Mouse (Mus musculus): Measurements from ENCODE around the gene Slc38a3. TPM values are rescaled to one million over a fixed set of nuclear protein-coding genes. Genes with fewer than 3 reads are reported as not detected.

The Slc38a3 gene
- polyA plus RNA-seq, 1 experiment from 2014 or later = 2.5 TPM

DNA sequence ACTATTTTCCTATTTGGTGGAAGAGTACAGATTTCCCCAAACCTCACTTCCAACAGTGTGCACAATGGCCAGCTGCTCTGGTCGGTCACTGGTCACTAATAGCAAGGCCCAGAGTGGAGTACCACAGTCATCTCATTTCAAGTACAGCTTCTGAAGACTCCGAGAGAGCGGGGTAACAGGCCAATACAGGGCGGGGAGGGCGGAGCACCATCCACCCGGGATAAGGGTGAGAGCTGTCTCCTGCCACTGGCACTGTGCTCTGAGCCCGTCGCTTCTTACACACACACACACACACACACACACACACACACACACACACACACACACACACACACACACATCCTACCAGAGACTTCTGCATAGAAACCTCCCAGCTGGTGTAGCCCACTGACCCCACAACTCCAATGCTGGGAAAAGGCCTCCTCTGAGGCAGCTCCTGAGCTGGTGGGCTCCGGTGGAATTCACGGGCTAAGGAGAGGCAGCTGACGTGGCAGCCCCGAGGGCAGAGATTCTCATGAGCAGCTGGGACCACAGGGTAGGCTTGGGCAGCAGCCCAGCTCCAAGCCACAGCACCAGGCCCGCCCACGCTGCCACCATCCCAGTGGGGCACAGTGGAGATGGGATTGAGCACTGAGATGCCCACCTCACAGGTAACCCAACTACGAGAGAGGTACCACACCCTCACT, 43.0 kb downstream of the Slc38a3 start:
- Histone ChIP-seq H3K27ac (peak overlapping the region; percentile 89), H3K27me3 (no peaks in the 10 kb centered on the region), H3K9me3 (replicated peaks) (no peaks in the 10 kb centered on the region), H3K4me3 (peak overlapping the region; percentile 13), H3K4me2 (peak overlapping the region; percentile 94), H3K36me3 (peaks cover 20% of the 10 kb centered on the region), H3K4me1 (replicated peaks) (peaks cover 90% of the 10 kb centered on the region), H3K9ac (peak overlapping the region; percentile 44)
- WGBS = 47% methylated on average over 15 of the region's 15 CpGs
- ATAC-seq (replicated peaks; ENCODE audit: insufficient number of reproducible peaks, insufficient read depth, low FRiP score, low read depth) = no peak; the same call in 1 of the 2 replicates

DNA sequence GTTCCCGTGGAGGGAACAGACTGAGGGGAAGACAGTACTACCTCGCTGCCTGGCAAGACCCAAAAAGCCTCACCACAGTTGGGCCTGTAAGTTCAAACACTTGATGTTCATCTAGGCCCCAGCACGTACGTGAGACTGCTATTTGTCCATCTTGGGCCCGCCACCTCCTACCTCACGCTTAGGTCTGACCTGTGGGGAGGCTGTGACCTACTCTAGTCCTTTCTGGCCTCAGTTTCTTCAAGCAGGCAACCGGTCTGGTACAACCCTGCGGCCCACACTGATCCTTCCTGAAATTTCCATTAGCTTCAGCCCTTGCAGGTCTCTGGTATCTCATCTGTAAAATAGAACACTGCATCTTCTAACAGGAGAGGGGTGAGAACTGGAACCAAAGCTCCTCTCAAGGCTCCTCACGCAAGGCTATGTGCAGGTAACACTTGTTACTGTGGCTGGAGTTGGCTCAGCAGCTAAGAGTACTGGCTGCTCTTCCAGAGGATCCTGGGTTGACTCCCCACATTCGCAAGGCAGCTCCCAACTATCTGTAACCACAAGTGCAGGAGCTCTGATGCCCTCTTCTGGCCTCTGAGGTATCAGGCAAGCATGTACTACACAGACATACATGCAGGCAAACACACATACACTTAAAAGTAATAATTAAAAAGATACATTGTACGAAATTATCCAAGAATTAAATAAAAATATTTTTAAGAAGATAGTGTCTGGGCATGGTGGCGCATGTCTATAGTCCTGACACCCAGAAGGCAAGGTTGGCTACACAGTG, 43.8 kb downstream of the Slc38a3 start:
- H3K4me1 ChIP-seq (replicated peaks) = peaks cover 89% of the 10 kb centered on the region
- H3K9ac ChIP-seq = peak overlapping the region; percentile 25; the same call in 1 of the 2 replicates
- WGBS = 88% methylated on average over 12 of the region's 12 CpGs
- no peaks in the 10 kb centered on the region for H3K9me3 ChIP-seq (replicated peaks)
- H3K36me3 ChIP-seq = peaks cover 20% of the 10 kb centered on the region
- peak overlapping the region; percentile 94; the same call in 1 of the 2 replicates for H3K4me2 ChIP-seq
- H3K4me3 ChIP-seq = no peak overlapping the region
- no peaks in the 10 kb centered on the region for H3K27me3 ChIP-seq
- no peak for ATAC-seq (replicated peaks; ENCODE audit: insufficient number of reproducible peaks, insufficient read depth, low FRiP score, low read depth)
- peak overlapping the region; percentile 89 for H3K27ac ChIP-seq

DNA sequence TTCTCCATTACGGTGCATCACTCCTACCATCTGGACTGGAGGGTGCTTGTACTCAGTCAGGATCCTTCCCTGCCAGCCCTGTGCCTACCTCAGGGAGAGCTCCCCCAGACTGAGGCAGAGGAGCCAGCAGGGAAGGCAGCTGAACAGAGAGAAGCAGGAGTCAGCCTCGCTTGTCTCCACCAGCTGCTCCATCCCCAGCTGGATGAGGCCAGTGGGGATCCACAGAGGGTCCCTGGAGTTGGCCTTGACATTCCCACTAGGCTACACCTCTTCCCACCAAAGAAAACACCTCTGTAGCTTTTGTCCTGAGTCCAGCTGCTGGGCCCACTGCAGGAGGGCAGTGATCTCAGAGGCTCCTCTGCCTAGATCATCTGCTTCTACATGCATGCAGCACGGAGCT, 44.4 kb downstream of the Slc38a3 start:
- 85% methylated on average over 3 of the region's 3 CpGs for WGBS
- peak overlapping the region; percentile 89 for H3K27ac ChIP-seq
- no peaks in the 10 kb centered on the region for H3K9me3 ChIP-seq (replicated peaks)
- peak overlapping the region; percentile 12; the same call in 1 of the 2 replicates for H3K4me2 ChIP-seq
- peak overlapping the region; percentile 25 for H3K9ac ChIP-seq
- peaks cover 89% of the 10 kb centered on the region for H3K4me1 ChIP-seq (replicated peaks)
- no peak for ATAC-seq (replicated peaks; ENCODE audit: insufficient number of reproducible peaks, insufficient read depth, low FRiP score, low read depth)
- no peaks in the 10 kb centered on the region for H3K27me3 ChIP-seq
- no peak overlapping the region for H3K4me3 ChIP-seq
- peaks cover 26% of the 10 kb centered on the region for H3K36me3 ChIP-seq

DNA sequence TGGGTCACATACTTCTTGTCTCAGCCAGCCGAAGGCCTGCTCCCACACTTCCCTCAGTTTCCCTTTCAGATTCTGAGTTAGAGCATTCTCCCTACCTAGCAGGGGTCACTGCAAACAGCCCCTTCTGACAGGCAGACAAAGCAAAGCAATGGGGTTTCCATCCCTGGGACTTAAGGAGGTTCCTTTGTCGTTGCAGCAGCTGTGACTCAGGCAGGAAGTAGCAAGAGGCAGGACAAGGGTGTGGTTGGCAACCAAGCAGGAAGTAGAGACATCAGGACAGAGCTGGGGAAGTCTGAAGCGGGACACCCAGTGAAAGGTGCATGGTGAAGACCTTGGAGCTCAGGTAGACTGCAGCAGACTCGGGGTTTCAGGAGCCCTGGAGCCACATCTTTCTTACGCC, 44.8 kb downstream of the Slc38a3 start:
- H3K36me3 ChIP-seq = peaks cover 28% of the 10 kb centered on the region
- peak overlapping the region; percentile 89 for H3K27ac ChIP-seq
- WGBS = 63% methylated on average over 5 of the region's 5 CpGs
- ATAC-seq (replicated peaks; ENCODE audit: insufficient number of reproducible peaks, insufficient read depth, low FRiP score, low read depth) = no peak
- H3K27me3 ChIP-seq = no peaks in the 10 kb centered on the region
- no peaks in the 10 kb centered on the region for H3K9me3 ChIP-seq (replicated peaks)
- H3K4me3 ChIP-seq = no peak overlapping the region
- H3K4me1 ChIP-seq (replicated peaks) = peaks cover 89% of the 10 kb centered on the region
- 0 out of 2 replicates have a peak overlapping the region, but pooled peaks have one; percentile 27 for H3K9ac ChIP-seq
- H3K4me2 ChIP-seq = peak overlapping the region; percentile 12; the same call in 1 of the 2 replicates

DNA sequence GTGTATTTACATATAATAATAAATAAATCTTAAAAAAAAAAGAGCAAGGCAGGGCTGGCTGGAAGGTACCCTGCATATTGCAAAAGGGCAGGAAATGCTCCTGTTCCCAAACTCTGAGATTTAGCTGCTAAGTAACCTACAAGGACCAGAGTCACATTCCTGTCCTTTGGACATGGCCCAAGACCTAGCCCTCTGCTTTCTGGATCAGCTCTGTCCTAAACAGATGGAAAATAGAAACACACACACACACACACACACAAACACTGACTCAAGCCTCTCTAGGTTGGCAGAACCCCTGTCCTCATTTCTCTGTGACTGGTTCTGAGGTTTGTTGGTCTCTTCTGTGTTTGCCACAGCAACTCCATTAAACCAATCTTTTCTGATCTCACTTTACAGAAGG, 48.4 kb downstream of the Slc38a3 start:
- ATAC-seq (replicated peaks; ENCODE audit: insufficient number of reproducible peaks, insufficient read depth, low FRiP score, low read depth) = no peak
- Histone ChIP-seq H3K27ac (peak overlapping the region; percentile 97), H3K4me1 (replicated peaks) (peaks cover 73% of the 10 kb centered on the region), H3K4me2 (no peak overlapping the region), H3K27me3 (no peaks in the 10 kb centered on the region), H3K4me3 (no peak overlapping the region), H3K9ac (no peak overlapping the region), H3K36me3 (peaks cover 49% of the 10 kb centered on the region), H3K9me3 (replicated peaks) (no peaks in the 10 kb centered on the region)

DNA sequence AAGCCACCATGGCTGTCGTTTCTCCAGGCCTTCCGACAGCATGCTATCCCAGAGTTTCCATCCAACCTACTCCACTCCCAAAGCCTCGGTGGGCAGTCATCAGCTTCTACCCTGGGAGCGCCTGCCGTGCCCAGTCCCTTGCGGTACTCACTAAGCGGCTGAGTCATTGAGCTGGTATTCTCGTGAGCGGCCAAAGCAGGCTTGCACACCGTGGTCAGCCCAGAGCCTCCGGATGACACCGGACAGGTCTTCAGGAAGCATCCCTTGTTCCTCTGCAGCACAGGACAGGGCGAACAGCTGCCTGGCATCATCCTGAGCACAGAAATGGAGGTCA, 49.8 kb downstream of the Slc38a3 start:
- Histone ChIP-seq H3K36me3 (peaks cover 57% of the 10 kb centered on the region), H3K27ac (peak overlapping the region; percentile 97), H3K27me3 (no peaks in the 10 kb centered on the region), H3K9ac (peak overlapping the region; percentile 22; the same call in 1 of the 2 replicates), H3K4me1 (replicated peaks) (peaks cover 68% of the 10 kb centered on the region), H3K4me3 (peak overlapping the region; percentile 0; the same call in 1 of the 2 replicates), H3K9me3 (replicated peaks) (no peaks in the 10 kb centered on the region), H3K4me2 (peak overlapping the region; percentile 38)
- WGBS = 27% methylated on average over 13 of the region's 13 CpGs
- peak; percentile 68; the same call in 1 of the 2 replicates for ATAC-seq (replicated peaks; ENCODE audit: insufficient number of reproducible peaks, insufficient read depth, low FRiP score, low read depth)

DNA sequence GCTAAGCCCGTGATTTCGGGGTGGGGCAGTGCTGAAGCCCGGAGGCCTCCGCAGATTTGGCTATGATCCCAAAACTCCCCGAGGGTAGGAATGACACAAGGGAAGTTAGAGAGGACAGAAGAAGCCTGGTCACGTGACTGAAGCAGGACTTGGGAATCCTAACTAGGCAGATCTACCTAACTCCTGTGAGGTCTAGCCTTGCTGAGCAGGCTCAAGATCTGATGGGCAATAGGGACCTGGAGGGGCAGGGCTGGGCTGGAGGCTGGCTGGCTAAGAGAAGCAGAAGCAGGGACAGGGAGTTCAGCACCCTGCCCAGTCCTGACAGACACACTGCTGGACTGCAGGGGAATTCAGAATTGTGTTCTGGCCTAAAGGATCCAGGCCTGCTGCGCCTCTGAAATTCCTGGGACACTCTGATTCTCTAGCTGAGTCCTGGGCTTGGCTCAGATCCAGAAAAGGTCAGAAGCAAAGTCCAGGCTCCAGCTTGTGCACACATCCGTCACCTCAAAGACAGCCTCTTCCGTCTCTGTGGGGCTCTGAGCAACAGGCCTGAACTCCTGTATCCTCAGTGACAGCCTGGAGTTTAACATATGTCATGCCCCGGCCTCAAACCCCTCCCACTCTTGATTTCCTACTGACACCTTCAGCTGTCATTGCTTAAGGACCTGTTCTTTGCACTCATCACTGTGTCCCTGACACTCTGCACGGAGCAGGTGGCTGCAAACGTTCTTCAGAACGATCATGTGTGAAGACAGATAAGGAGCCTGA, 50.4 kb downstream of the Slc38a3 start:
- Histone ChIP-seq H3K27me3 (no peaks in the 10 kb centered on the region), H3K4me2 (0 out of 2 replicates have a peak overlapping the region, but pooled peaks have one; percentile 23), H3K9ac (peak overlapping the region; percentile 28), H3K9me3 (replicated peaks) (no peaks in the 10 kb centered on the region), H3K27ac (peak overlapping the region; percentile 97), H3K4me1 (replicated peaks) (peaks cover 66% of the 10 kb centered on the region), H3K4me3 (no peak overlapping the region), H3K36me3 (peaks cover 63% of the 10 kb centered on the region)
- ATAC-seq (replicated peaks; ENCODE audit: insufficient number of reproducible peaks, insufficient read depth, low FRiP score, low read depth) = peak; percentile 83
- WGBS = 12% methylated on average over 13 of the region's 13 CpGs

DNA sequence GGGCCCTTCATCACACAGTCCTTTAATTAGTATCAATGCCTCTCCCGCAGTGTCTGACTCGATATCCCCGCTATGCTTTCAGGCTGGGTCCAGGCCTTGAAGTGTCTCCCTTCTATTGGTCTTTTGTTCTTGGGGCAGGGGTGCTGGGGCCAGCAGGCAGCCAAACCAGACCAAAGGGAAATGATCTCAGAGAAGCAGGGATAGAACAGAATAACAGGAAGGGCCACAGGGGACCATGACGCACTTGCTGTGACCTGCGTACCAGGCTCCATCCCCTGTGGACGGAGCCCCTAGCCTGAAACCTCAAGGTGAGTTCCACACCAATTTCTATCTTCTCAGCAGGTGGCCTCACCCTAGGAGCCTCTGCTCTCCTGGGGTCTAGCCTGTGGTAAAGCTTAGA, 51.2 kb downstream of the Slc38a3 start:
- peak overlapping the region; percentile 28; the same call in 1 of the 2 replicates for H3K9ac ChIP-seq
- peaks cover 66% of the 10 kb centered on the region for H3K36me3 ChIP-seq
- ATAC-seq (replicated peaks; ENCODE audit: insufficient number of reproducible peaks, insufficient read depth, low FRiP score, low read depth) = no peak
- H3K4me1 ChIP-seq (replicated peaks) = peaks cover 65% of the 10 kb centered on the region
- WGBS = 59% methylated on average over 6 of the region's 6 CpGs
- H3K4me2 ChIP-seq = 0 out of 2 replicates have a peak overlapping the region, but pooled peaks have one; percentile 3
- no peaks in the 10 kb centered on the region for H3K27me3 ChIP-seq
- no peak overlapping the region for H3K4me3 ChIP-seq
- peak overlapping the region; percentile 97 for H3K27ac ChIP-seq
- no peaks in the 10 kb centered on the region for H3K9me3 ChIP-seq (replicated peaks)

DNA sequence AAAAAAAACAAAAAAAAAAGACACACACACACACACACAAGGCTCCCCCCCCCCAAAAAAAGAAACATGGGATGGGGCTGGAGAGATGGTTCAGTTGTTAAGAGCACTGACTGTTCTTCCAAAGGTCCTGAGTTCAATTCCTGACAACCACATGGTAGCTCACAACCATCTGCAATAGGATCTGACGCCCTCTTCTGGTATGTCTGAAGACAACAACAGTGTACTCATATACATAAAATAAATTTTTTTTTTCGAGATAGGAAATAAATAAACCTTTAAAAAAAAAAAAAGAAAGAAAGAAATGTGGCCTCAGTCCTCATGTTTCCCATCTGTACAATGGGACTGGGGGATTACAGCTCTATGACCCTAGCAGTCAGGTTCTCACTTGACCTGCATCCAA, 51.9 kb downstream of the Slc38a3 start:
- H3K27me3 ChIP-seq = no peaks in the 10 kb centered on the region
- H3K4me1 ChIP-seq (replicated peaks) = peaks cover 69% of the 10 kb centered on the region
- no peak for ATAC-seq (replicated peaks; ENCODE audit: insufficient number of reproducible peaks, insufficient read depth, low FRiP score, low read depth)
- peak overlapping the region; percentile 97 for H3K27ac ChIP-seq
- H3K36me3 ChIP-seq = peaks cover 60% of the 10 kb centered on the region
- no peak overlapping the region for H3K4me2 ChIP-seq
- WGBS = 79% methylated on average over 2 of the region's 2 CpGs
- no peaks in the 10 kb centered on the region for H3K9me3 ChIP-seq (replicated peaks)
- no peak overlapping the region for H3K9ac ChIP-seq
- no peak overlapping the region for H3K4me3 ChIP-seq

DNA sequence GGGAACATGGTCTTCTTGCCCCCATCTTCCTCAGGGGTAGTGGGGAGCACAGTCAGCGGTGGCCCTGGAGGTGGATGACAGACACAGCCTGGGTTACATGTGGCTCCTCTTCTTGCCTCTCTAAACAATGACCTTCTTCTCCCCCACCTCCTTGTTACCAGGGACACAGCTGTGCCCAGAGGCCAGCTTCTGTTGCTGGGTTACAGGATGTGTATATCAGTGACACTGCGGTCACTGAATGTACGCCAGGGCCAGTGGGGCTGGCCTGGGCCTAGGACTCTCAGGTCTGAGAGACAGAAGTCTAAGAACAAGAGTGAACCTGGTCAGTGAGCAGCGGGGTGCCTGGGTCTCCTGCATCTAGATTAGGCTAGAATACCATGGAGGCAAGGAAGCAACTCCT, 54.3 kb downstream of the Slc38a3 start:
- Histone ChIP-seq H3K4me1 (replicated peaks) (peaks cover 67% of the 10 kb centered on the region), H3K9me3 (replicated peaks) (no peaks in the 10 kb centered on the region), H3K36me3 (peaks cover 49% of the 10 kb centered on the region), H3K9ac (no peak overlapping the region; the same call in 1 of the 2 replicates), H3K4me3 (no peak overlapping the region), H3K27me3 (no peaks in the 10 kb centered on the region), H3K27ac (peak overlapping the region; percentile 92; the same call in 1 of the 2 replicates), H3K4me2 (no peak overlapping the region)
- 67% methylated on average over 4 of the region's 4 CpGs for WGBS
- no peak for ATAC-seq (replicated peaks; ENCODE audit: insufficient number of reproducible peaks, insufficient read depth, low FRiP score, low read depth)

Data from heart, embryonic 15.5 days (tissue).